ENCODE assay signal across 26 mouse cellular contexts in the genomic region with DNA sequence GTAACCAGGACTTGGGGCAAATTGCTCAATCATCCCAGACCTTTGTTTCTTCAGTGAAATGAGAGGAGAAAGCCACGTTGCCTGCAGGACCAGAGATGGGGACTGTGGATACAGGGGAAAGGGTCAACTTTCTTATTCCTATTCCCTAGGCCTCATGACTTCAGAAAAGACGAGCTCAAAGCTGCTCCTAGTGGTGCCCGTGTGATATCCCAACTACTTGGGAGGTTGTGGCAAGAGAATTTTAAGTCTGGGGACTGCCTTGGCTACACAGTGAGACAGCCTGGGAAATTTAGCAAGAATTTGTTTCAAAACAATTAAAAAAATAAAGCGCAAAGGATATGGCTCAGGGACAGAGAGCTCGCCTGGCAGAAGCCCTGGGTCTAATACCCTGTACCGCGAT.
"Had no signal": no experiment of that assay in that cellular context is flagged by ENCODE, and none has a peak within 500 bp of the region (broad histone marks: within the 10 kb centered on the region; RNA-seq: fewer than 3 reads in every experiment).

No protein-coding gene starts in this region.

- H3K9ac ChIP-seq: heart, embryonic 13.5 days; heart, embryonic 15.5 days; hindbrain, embryonic 14.5 days; intestine, embryonic 15.5 days; limb, embryonic 12.5 days; liver, embryonic 13.5 days had no signal

- H3K27ac ChIP-seq: heart, adult 2 months; heart, embryonic 13.5 days; heart, embryonic 15.5 days; hindbrain, embryonic 14.5 days; intestine, embryonic 15.5 days; layer of hippocampus, adult 2 months; left cerebral cortex, adult 2 months; limb, embryonic 10.5 days; limb, embryonic 12.5 days; liver, embryonic 13.5 days had no signal

- ATAC-seq: hindbrain, embryonic 16.5 days; inflammation-experienced regulatory T-cells, adult 6 months; intestine, embryonic 15.5 days; intestine, postnatal 0 days had no signal

- H3K9me3 ChIP-seq: heart, embryonic 13.5 days; heart, embryonic 15.5 days; intestine, embryonic 15.5 days; limb, embryonic 10.5 days; limb, embryonic 12.5 days; liver, embryonic 13.5 days had no signal

- H3K4me3 ChIP-seq: heart, adult 2 months; heart, embryonic 13.5 days; heart, embryonic 15.5 days; intestine, embryonic 15.5 days; layer of hippocampus, adult 2 months; left cerebral cortex, adult 2 months; limb, embryonic 10.5 days; limb, embryonic 12.5 days; liver, embryonic 13.5 days had no signal

- DNase-seq: gastrocnemius, postnatal 14 days; gastrocnemius, postnatal 36 days; heart, adult 11 months; heart, adult 2 months; heart, postnatal 14 days; heart, postnatal 36 days; kidney, adult 18-20 months; kidney, adult 8-10 months; kidney, postnatal 10 days; kidney, postnatal 25 days; kidney, postnatal 4 days; liver; liver, embryonic 13.5 days had no signal

- H3K27me3 ChIP-seq: heart, embryonic 13.5 days; heart, embryonic 15.5 days; intestine, embryonic 15.5 days; limb, embryonic 12.5 days; liver, embryonic 13.5 days had no signal

- H3K4me1 ChIP-seq: heart, embryonic 13.5 days; heart, embryonic 15.5 days; intestine, embryonic 15.5 days; limb, embryonic 12.5 days; liver, embryonic 13.5 days had no signal

- H3K4me2 ChIP-seq: heart, embryonic 11.5 days; heart, embryonic 13.5 days; heart, embryonic 15.5 days; hindbrain, embryonic 14.5 days; intestine, embryonic 15.5 days; limb, embryonic 12.5 days; liver, embryonic 11.5 days; liver, embryonic 13.5 days had no signal
